Mouse (Mus musculus) midbrain, embryonic 16.5 days (tissue): ENCODE measurements around the gene Mpp4. TPM values are rescaled to one million over a fixed set of nuclear protein-coding genes. Genes with fewer than 3 reads are reported as not detected.

Source experiments
- ATAC-seq: fragments of 200-750 bp; cut with Nextera tagmentation; 2 replicates; pipeline ENCODE4 v1.8.0; 2017; ENCODE audit warnings: moderate TSS enrichment
- H3K27ac ChIP-seq: fragments of 300-500 bp; sonication (generic); 2 replicates; pipeline ENCODE4 v1.5.1; 2014; ENCODE audit warnings: mild to moderate bottlenecking, low read length, mixed read lengths
- H3K27me3 ChIP-seq: fragments of 300-500 bp; sonication (generic); 2 replicates; pipeline ENCODE4 v1.6.1; 2014; ENCODE audit warnings: low read depth, low read length, mixed read lengths; ENCODE audit not compliant: control insufficient read depth, insufficient read depth
- H3K36me3 ChIP-seq: fragments of 300-500 bp; sonication (generic); 2 replicates; pipeline ENCODE4 v1.6.1; 2014; ENCODE audit warnings: mild to moderate bottlenecking, low read length, moderate library complexity, mixed read lengths; ENCODE audit not compliant: control insufficient read depth, insufficient read depth
- H3K4me1 ChIP-seq: fragments of 300-500 bp; sonication (generic); 2 replicates; pipeline ENCODE4 v1.6.1; 2014; ENCODE audit warnings: mild to moderate bottlenecking, low read length, mixed read lengths; ENCODE audit not compliant: control insufficient read depth, insufficient read depth
- H3K4me2 ChIP-seq: fragments of 300-500 bp; sonication (generic); 2 replicates; pipeline ENCODE4 v1.6.1; 2014; ENCODE audit warnings: mild to moderate bottlenecking, low read length, mixed read lengths
- H3K4me3 ChIP-seq: fragments of 300-500 bp; sonication (generic); 2 replicates; pipeline ENCODE4 v1.5.1; 2014; ENCODE audit warnings: low read depth, mild to moderate bottlenecking, low read length, moderate library complexity, mixed read lengths
- H3K9ac ChIP-seq: fragments of 300-500 bp; sonication (generic); 2 replicates; pipeline ENCODE4 v1.6.1; 2014; ENCODE audit warnings: low read depth, low read length, mixed read lengths
- H3K9me3 ChIP-seq: fragments of 300-500 bp; sonication (generic); replicated peaks from 2 replicates; pipeline ENCODE4 v1.6.1; 2014; ENCODE audit warnings: mild to moderate bottlenecking, low read length, mixed read lengths; ENCODE audit not compliant: control insufficient read depth, poor library complexity, severe bottlenecking
- WGBS: fragments of 180-500 bp; shearing (Covaris S2); extraction: QIAGEN DNeasy Blood & Tissue Kit; methylation state at CpG from one replicate; pipeline ENCODE4 v1.1.7; 2014; 5-methylcytosine and 5-hydroxymethylcytosine counted together
- polyA plus RNA-seq: library from polyadenylated mRNA; unstranded; fragments of >200 nt; fragmentation: Nextera tagmentation; extraction: Ambion mirVana; gene quantifications from 2 replicates; pipeline ENCODE4 v1.2.1, GENCODE M21; 2015

The Mpp4 gene
- polyA plus RNA-seq, 1 experiment from 2014 or later: 0.97 TPM

- no peak overlapping the region for H3K4me2 ChIP-seq
- no peaks in the 10 kb centered on the region for H3K27me3 ChIP-seq
- H3K4me3 ChIP-seq: no peak overlapping the region
- no peak overlapping the region for H3K27ac ChIP-seq
- H3K9ac ChIP-seq: no peak overlapping the region
- peaks cover 33% of the 10 kb centered on the region for H3K36me3 ChIP-seq
- 80% methylated on average over 6 of the region's 6 CpGs for WGBS
- ATAC-seq: no peak
- H3K4me1 ChIP-seq: no peaks in the 10 kb centered on the region
- H3K9me3 ChIP-seq: no peaks in the 10 kb centered on the region
These were observed 31.8 kb upstream of the Mpp4 start for GRCm38 (mm10) chr1:59194979-59195378.

- Histone ChIP-seq H3K4me3 (no peak overlapping the region), H3K27me3 (no peaks in the 10 kb centered on the region), H3K9ac (no peak overlapping the region), H3K4me2 (no peak overlapping the region), H3K36me3 (peaks cover 33% of the 10 kb centered on the region), H3K9me3 (no peaks in the 10 kb centered on the region), H3K27ac (no peak overlapping the region), H3K4me1 (no peaks in the 10 kb centered on the region)
- WGBS: 82% methylated on average over 5 of the region's 5 CpGs
- no peak for ATAC-seq
These were observed 24.6 kb upstream of the Mpp4 start for GRCm38 (mm10) chr1:59187786-59188185.

- Histone ChIP-seq H3K4me2 (no peak overlapping the region), H3K36me3 (peaks cover 28% of the 10 kb centered on the region), H3K9me3 (no peaks in the 10 kb centered on the region), H3K27me3 (no peaks in the 10 kb centered on the region), H3K4me3 (no peak overlapping the region), H3K27ac (no peak overlapping the region), H3K9ac (no peak overlapping the region), H3K4me1 (no peaks in the 10 kb centered on the region)
- ATAC-seq: no peak
- WGBS: 84% methylated on average over 10 of the region's 10 CpGs
These were observed 23.1 kb upstream of the Mpp4 start for GRCm38 (mm10) chr1:59186317-59186716.

GRCm38 (mm10) chr1:59185410-59185809 is 22.2 kb upstream of the Mpp4 start:
- ATAC-seq: no peak
- Histone ChIP-seq H3K4me1 (no peaks in the 10 kb centered on the region), H3K4me3 (no peak overlapping the region), H3K9ac (no peak overlapping the region), H3K27me3 (no peaks in the 10 kb centered on the region), H3K9me3 (no peaks in the 10 kb centered on the region), H3K27ac (no peak overlapping the region), H3K36me3 (peaks cover 23% of the 10 kb centered on the region), H3K4me2 (no peak overlapping the region)
- 89% methylated on average over 9 of the region's 9 CpGs for WGBS

GRCm38 (mm10) chr1:59183045-59183444 is 19.9 kb upstream of the Mpp4 start:
- Histone ChIP-seq H3K36me3 (peaks cover 36% of the 10 kb centered on the region), H3K9me3 (no peaks in the 10 kb centered on the region), H3K9ac (no peak overlapping the region), H3K4me1 (no peaks in the 10 kb centered on the region), H3K4me3 (no peak overlapping the region), H3K27ac (no peak overlapping the region), H3K27me3 (no peaks in the 10 kb centered on the region), H3K4me2 (no peak overlapping the region)
- ATAC-seq: no peak
- 95% methylated on average over 4 of the region's 4 CpGs for WGBS

- no peaks in the 10 kb centered on the region for H3K4me1 ChIP-seq
- no peak overlapping the region for H3K27ac ChIP-seq
- no peak overlapping the region for H3K9ac ChIP-seq
- peaks cover 43% of the 10 kb centered on the region for H3K36me3 ChIP-seq
- H3K9me3 ChIP-seq: no peaks in the 10 kb centered on the region
- H3K4me2 ChIP-seq: no peak overlapping the region
- H3K4me3 ChIP-seq: no peak overlapping the region
- ATAC-seq: no peak
- WGBS: 93% methylated on average over 2 of the region's 2 CpGs
- H3K27me3 ChIP-seq: no peaks in the 10 kb centered on the region
These were observed 19.2 kb upstream of the Mpp4 start for GRCm38 (mm10) chr1:59182373-59182772.

- ATAC-seq: no peak
- no peak overlapping the region for H3K4me2 ChIP-seq
- H3K9me3 ChIP-seq: no peaks in the 10 kb centered on the region
- no peak overlapping the region for H3K27ac ChIP-seq
- no peak overlapping the region for H3K4me3 ChIP-seq
- peaks cover 41% of the 10 kb centered on the region for H3K36me3 ChIP-seq
- 94% methylated on average over 3 of the region's 3 CpGs for WGBS
- no peak overlapping the region for H3K9ac ChIP-seq
- H3K4me1 ChIP-seq: no peaks in the 10 kb centered on the region
- H3K27me3 ChIP-seq: no peaks in the 10 kb centered on the region
These were observed 16.8 kb upstream of the Mpp4 start for GRCm38 (mm10) chr1:59180003-59180402.

- no peak for ATAC-seq
- 91% methylated on average over 10 of the region's 10 CpGs for WGBS
- H3K4me1 ChIP-seq: no peaks in the 10 kb centered on the region
- H3K4me3 ChIP-seq: no peak overlapping the region
- H3K4me2 ChIP-seq: no peak overlapping the region
- peaks cover 40% of the 10 kb centered on the region for H3K36me3 ChIP-seq
- no peak overlapping the region for H3K9ac ChIP-seq
- H3K9me3 ChIP-seq: no peaks in the 10 kb centered on the region
- no peak overlapping the region for H3K27ac ChIP-seq
- H3K27me3 ChIP-seq: no peaks in the 10 kb centered on the region
These were observed 15.2 kb upstream of the Mpp4 start for GRCm38 (mm10) chr1:59178401-59178800.

- peaks cover 43% of the 10 kb centered on the region for H3K36me3 ChIP-seq
- WGBS: 87% methylated on average over 10 of the region's 10 CpGs
These were observed 11.6 kb upstream of the Mpp4 start for GRCm38 (mm10) chr1:59174514-59175373.

More at GRCm38 (mm10) chr1:59174514-59175373, 11.6 kb upstream of the Mpp4 start:
- no peak overlapping the region for H3K9ac ChIP-seq
- H3K4me1 ChIP-seq: no peaks in the 10 kb centered on the region
- H3K27ac ChIP-seq: no peak overlapping the region
- no peak overlapping the region for H3K4me2 ChIP-seq
- no peak overlapping the region for H3K4me3 ChIP-seq
- no peak for ATAC-seq
- H3K27me3 ChIP-seq: no peaks in the 10 kb centered on the region
- no peaks in the 10 kb centered on the region for H3K9me3 ChIP-seq
